Mouse (Mus musculus) layer of hippocampus, adult 2 months (tissue): ENCODE results near the gene Dppa2. TPM values are rescaled to one million over a fixed set of nuclear protein-coding genes. Genes with fewer than 3 reads are reported as not detected.
"Not testable (repeated sequence)": the region's sequence is repeated elsewhere in the genome, so short reads cannot be mapped to it uniquely, and the experiment has no call there.

Experiments
- DNase-seq, 2 experiments: peaks; one replicate each; pipeline ENCODE4 v3.0.0; 2022; ENCODE audit warnings: low spot score in 2 of 2
- H3K27ac ChIP-seq: fragments of 200-600 bp; 2 replicates; pipeline ENCODE4 v1.8.1; 2022
- H3K4me3 ChIP-seq: fragments of 200-600 bp; 2 replicates; pipeline ENCODE4 v1.8.1; 2022; ENCODE audit warnings: mild to moderate bottlenecking
- CTCF ChIP-seq: fragments of 200-600 bp; conservative IDR thresholded peaks from 2 replicates; pipeline ENCODE4 v1.8.1; 2022; ENCODE audit warnings: antibody characterized with exemption, mild to moderate bottlenecking, moderate library complexity
- long read RNA-seq, 2 experiments: library from polyadenylated mRNA; stranded (forward); transcript quantifications; one replicate each; pipeline ENCODE4 v2.0.0; 2021; ENCODE audit warnings: borderline mapping rate in 2 of 2
- total RNA-seq, 2 experiments: library from RNA; stranded (reverse); gene quantifications; 2 replicates each; pipeline ENCODE4 v1.2.3; 2021

Dppa2 gene
- total RNA-seq = not detected
- long read RNA-seq, experiment 1 = 0 reads
- long read RNA-seq, experiment 2 = 0 reads

DNA sequence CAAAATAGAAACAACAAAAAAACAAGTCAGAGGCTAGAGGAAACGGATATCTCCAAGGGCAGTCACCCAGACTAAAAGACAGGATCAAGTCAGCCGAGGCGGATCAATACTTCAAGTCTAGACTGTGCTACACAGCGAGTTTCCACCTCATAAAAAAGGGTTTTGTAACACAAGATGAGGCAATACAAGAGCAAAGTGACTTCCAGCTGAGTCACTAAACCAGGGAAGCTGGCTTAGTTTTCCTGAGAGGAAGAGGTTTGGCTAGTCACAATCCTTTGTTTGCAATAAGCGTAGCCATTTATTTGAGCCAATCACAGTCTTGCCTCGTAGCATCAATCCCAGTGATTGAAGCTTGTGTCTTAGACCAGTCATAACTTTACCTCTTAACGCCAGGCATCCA is at the start of gene Dppa2:
Gene Dppa2, plus strand, starts transcription at position 400 of the 400 bp plus-strand sequence.
- no peak within 1 kb of the TSS for H3K4me3 ChIP-seq
- no peak for TF ChIP-seq CTCF

DNA sequence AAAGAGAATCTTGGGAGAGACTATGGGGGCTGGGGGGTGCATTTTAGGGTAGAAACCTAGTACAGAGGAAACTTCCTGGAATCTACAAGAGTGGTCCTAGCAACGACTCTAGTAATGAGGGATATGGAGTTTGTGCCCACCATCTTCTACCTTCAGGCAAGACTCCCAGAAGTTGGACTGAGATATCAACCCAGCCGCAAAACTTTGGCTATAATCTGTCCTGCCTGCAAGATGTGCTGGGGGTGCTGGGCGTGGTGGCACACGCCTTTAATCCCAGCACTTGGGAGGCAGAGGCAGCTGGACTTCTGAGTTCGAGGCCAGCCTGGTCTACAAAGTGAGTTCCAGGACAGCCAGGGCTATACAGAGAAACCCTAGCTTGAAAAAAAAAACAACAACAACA is 49.1 kb upstream of the Dppa2 start:
- no peak for DNase-seq
- Histone ChIP-seq H3K27ac (no peak overlapping the region), H3K4me3 (no peak overlapping the region)
- no peak for TF ChIP-seq CTCF

More for the DNA sequence above, at the start of gene Dppa2:
- no peak within 1 kb of the TSS for H3K27ac ChIP-seq
- no peak for DNase-seq

DNA sequence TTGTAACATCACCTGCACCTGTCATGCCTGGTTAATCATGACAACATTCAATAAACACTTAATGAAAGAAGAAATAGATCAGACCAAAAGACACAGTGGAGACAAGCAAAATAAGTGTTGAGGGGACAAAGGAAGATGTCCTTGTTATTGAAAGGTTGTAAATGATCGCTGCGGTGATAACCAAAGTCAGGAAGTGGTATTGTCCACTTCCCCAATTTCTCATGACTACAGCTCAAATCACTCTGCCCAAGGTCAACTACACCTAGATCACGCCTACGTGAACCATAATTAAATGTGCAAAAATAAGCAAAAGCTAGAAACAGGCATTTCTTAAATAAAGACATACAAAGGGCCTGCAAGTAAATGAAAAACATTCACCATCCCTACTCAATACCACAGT is 44.2 kb upstream of the Dppa2 start:
- TF ChIP-seq CTCF = no peak
- no peak overlapping the region for H3K4me3 ChIP-seq
- no peak for DNase-seq
- no peak overlapping the region for H3K27ac ChIP-seq

DNA sequence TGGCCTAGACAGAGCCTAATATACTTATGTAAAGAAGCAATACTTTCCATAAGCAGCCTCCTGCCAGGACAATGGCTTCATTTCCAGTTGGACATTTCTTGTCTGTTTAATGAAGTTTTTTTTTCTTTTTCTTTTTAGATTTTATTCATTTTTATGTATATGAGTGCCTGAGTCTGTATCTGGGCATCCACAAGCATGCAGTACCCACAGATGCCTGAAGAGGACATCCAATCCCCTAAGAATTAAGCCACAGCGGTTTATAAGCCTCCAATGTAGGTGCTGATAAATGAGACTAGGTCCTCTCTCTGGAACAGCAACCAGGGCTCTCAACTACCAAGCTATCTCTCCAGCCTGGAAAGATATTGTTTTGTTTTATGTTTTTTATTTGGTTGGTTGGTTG is 40.8 kb upstream of the Dppa2 start:
- H3K4me3 ChIP-seq = no peak overlapping the region
- peak; percentile 31 for TF ChIP-seq CTCF
- no peak overlapping the region for H3K27ac ChIP-seq
- DNase-seq = no peak

DNA sequence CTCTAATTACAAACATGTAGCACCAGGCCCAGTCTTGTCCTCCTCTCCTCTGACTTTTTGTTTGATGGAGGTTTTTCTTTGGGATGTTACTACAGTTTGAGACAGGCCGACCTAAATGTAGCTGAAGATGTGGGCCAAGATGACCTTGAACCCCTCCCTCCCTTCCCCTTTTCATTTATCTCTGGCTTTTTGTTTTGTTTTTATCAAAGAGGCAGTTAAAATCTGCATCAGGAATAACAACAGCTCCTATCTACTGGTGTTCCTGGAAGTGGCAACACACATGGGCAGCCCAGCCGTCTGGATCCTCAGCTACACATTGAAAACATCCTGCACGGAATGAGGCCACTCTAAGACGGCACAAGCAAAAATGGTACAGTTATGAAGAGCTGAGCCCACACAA is 37.9 kb upstream of the Dppa2 start:
- DNase-seq = no peak
- Histone ChIP-seq H3K27ac (no peak overlapping the region), H3K4me3 (no peak overlapping the region)
- no peak for TF ChIP-seq CTCF

DNA sequence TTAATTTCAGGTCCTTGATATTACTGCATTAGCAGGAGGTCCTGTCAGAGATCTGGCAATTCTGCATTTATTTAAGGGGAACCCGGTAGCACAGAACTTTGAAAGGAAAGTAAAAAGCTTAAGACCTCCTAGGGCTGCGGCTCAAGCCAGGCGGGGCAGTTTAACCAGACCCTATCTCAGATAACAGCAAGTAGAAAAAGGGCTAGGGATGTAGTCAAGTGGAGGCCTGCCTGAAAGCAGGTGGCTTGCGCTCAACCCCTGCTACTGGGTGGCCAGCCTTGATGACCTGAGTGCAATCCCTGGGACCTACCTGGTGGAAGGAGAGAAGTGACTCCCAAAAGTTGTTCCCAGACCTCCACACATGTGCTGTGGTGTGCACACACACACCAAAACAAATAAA is 26.8 kb upstream of the Dppa2 start:
- TF ChIP-seq CTCF = no peak
- no peak overlapping the region for H3K27ac ChIP-seq
- no peak for DNase-seq
- no peak overlapping the region for H3K4me3 ChIP-seq

DNA sequence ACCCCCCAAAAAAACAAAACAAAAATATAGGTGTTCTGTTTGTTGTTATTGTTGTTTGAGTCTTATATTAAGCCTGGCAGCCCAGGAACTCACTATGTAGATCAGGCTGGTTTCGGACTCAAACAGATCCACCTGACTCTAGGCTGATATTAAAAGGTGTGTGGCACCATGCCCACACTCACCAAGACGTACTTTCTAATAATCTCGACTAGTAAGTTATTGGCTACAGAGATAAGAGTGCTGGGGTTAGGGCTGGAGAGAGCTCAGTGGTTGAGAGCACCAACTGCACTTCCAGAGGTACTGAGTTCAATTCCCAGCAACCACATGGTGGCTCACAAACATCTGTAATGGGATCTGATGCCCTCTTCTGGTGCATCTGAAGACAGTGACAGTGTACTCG is 22.8 kb upstream of the Dppa2 start:
- Histone ChIP-seq H3K27ac (no peak overlapping the region), H3K4me3 (no peak overlapping the region)
- DNase-seq = no peak
- TF ChIP-seq CTCF = no peak

DNA sequence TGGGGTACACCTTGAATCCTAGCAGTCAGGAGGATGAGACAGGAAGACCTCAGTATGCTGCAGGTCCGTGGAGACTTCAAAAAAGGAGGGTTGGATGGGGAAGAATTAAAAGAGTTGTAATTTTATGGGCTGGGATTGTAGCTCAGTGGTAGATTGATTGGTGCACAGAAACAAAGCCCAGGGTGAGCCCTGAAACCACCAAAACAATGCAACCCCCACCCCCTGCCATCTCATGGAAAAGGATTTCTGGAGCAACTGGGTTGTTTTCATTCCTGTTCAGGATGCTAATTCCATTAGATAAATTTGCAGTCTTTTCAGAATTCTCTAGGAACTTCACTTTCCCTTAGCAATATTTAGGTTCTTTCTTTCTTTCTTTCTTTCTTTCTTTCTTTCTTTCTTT is 20.9 kb upstream of the Dppa2 start:
- Histone ChIP-seq H3K4me3 (no peak overlapping the region), H3K27ac (no peak overlapping the region)
- no peak for DNase-seq
- TF ChIP-seq CTCF = no peak

DNA sequence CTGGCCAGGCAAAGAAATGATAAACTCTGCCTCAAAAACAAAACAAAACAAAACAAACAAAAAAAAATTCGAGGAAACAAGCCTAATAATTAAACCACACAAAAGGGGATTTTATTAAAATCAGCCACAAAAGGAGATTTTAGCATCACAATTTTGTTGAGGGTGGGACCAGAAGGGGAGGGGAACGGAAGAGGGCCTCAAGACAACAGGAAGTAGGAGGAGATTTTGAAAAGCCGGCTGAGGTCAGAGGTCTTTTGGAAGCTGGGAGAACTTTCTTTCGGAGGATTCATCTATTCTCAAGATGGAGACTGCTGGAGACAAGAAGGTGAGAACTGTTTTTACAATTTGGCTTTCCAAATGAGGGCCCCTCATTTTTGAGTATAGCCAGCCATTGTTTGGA is 20.2 kb upstream of the Dppa2 start, which contains the start of gene Dppa4:
Gene Dppa4, plus strand, starts transcription at position 217 of the 400 bp plus-strand sequence.
- DNase-seq = no peak
- TF ChIP-seq CTCF = no peak
- no peak within 1 kb of the TSS for H3K27ac ChIP-seq
- H3K4me3 ChIP-seq = no peak within 1 kb of the TSS

DNA sequence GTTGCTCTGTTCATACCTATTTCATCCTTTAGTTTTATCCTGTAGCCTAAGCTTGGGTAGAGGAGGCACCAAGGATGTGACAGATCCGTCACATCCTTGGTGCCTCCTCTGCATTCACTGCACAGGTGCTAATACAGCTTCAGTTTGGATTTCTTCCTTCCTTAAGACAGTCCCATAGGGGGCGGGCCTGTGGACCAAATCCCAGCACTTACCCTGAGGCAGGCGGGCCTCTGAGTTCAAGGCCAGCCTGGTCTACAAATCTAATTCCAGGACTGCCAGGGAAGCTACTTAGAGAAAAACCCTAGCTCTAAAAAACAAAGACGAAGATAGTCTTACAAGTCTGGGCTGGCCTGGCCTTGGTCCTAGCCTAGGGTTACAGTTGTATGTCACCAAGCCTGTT is 18.2 kb upstream of the Dppa2 start:
- TF ChIP-seq CTCF = no peak

DNA sequence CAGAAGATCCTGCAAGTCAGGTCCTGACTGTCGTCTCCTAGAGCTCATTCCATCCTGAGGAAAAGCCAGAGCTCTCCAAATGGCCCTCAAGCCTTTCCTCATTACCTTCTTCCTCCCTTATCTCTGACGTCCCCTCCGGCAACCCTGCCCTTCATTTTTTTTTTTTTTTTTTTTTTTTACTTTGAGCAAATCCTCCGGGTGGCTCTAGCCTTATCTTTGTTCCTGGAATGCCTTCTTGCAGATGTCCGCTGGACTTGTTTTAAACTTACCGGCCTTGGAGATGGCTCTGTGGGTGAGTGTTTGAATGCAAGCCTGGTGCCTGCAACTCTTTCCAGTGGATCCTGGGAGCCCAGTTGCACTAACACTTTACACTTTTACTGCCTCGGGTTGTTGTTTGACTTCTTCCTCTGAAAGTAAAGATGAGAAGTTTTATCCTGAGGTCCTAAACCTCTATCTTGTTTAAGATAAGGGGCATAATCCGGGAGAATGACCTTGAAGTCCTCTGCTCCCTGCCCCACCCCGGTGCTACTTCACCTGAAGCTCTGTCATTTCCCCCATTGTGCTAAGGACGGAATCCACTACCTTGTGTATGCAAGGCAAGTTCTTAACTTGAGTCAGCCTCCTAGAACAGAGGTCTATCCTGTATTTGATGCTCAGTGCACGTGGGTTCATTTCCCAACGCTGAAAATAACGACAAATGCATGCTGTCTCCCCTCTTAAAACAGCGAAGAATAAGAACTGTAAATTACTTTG is 6.1 kb upstream of the Dppa2 start:
- TF ChIP-seq CTCF = no peak
- Histone ChIP-seq H3K27ac (no peak overlapping the region), H3K4me3 (no peak overlapping the region)
- no peak for DNase-seq

More for the DNA sequence above, 18.2 kb upstream of the Dppa2 start:
- DNase-seq = no peak
- Histone ChIP-seq H3K4me3 (no peak overlapping the region), H3K27ac (no peak overlapping the region)

DNA sequence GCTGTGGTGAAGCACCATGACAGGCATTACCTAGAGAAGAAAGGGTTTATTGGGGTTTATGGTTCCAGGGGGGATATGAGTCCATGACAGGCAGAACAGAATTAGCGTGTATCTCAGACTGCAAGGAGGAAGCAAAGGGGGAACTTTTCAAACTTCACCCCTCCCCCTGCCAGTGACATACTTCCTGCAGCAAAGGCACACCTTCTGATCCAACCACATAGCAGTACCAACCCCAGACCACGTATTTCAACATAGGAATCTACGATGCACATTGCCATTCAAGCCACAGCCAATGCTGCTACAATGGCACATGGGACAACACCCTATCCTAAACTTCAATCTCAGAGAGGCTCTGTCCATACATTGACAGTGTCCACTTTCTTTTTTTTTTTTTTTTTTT is 3.8 kb upstream of the Dppa2 start:
- no peak for DNase-seq
- Histone ChIP-seq H3K27ac (no peak overlapping the region), H3K4me3 (no peak overlapping the region)
- no peak for TF ChIP-seq CTCF

DNA sequence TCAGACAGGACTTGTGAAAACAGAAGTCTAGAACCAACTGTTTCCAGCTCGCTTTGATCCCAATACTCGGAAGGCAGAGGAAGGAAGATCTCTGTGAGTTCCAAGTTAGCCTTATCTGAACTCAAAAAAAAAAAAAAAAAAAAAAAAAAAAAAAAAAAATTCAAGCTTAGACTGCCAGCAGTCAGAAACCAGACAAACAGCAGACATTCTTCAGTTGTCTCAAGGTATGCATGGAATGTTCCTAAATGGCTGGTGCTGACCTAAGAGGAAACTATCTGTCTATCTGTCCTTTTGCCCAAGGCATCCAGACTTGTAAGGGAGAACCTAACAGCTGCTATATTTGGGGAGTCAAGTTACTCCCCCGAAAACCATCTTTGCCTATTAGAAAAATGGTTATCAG is 275 bp downstream of the Dppa2 start:
- no peak for DNase-seq
- H3K4me3 ChIP-seq = no peak overlapping the region
- TF ChIP-seq CTCF = no peak
- no peak overlapping the region for H3K27ac ChIP-seq

DNA sequence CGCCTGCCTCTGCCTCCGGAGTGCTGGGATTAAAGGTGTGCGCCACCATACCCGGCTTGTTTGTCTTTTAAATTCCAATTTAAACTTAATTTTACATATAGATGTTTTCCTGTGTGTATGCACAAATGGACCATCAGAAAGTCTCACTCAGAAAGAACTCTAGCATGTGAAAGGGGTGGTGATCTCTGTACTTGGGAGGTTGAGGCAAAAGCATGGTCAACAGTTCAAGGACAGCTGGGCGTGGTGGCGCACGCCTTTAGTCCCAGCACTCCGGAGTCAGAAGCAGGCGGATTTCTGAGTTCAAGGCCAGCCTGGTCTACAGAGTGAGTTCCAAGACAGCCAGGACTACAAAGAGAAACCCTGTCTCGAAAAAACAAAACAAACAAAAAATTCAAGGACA is 5.2 kb downstream of the Dppa2 start:
- H3K27ac ChIP-seq, DNase-seq, H3K4me3 ChIP-seq: not testable (repeated sequence)
